Mouse (Mus musculus) heart, adult 8-10 months (tissue): ENCODE results near the gene Slc26a10. TPM values are rescaled to one million over a fixed set of nuclear protein-coding genes. Genes with fewer than 3 reads are reported as not detected.
"Not testable (repeated sequence)": the region's sequence is repeated elsewhere in the genome, so short reads cannot be mapped to it uniquely, and the experiment has no call there.

Source experiments
- DNase-seq: peaks from one replicate; pipeline ENCODE4 v3.0.0; 2022; ENCODE audit warnings: low spot score
- total RNA-seq, 4 experiments: library from RNA; stranded (reverse); gene quantifications; 2 replicates each; pipeline ENCODE4 v1.2.4; 2022

Gene Slc26a10
- total RNA-seq, 4 experiments from 2014 or later, result 13.0 to 24.6 (median 15.5) TPM

GRCm38 (mm10) chr10:127134394-127135035, 45.9 kb downstream of the Slc26a10 start:
- not testable (repeated sequence) for DNase-seq

GRCm38 (mm10) chr10:127132469-127132868, 48.0 kb downstream of the Slc26a10 start:
- no peak for DNase-seq

GRCm38 (mm10) chr10:127129431-127129830, 51.0 kb downstream of the Slc26a10 start:
- DNase-seq, result no peak

- no peak for DNase-seq
Observed at GRCm38 (mm10) chr10:127127711-127128279, 52.6 kb downstream of the Slc26a10 start.

- no peak for DNase-seq
Observed at GRCm38 (mm10) chr10:127126579-127126978, 53.9 kb downstream of the Slc26a10 start.

GRCm38 (mm10) chr10:127125210-127126001, 55.0 kb downstream of the Slc26a10 start:
- DNase-seq, result no peak

- DNase-seq, result peak; percentile 59
Observed at GRCm38 (mm10) chr10:127123436-127123805, 57.0 kb downstream of the Slc26a10 start.

- DNase-seq, result no peak
Observed at GRCm38 (mm10) chr10:127122784-127123435, 57.5 kb downstream of the Slc26a10 start.

- DNase-seq, result no peak
Observed at GRCm38 (mm10) chr10:127122018-127122417, 58.4 kb downstream of the Slc26a10 start.

Other genes starting within 250 kb of the Slc26a10 start
- 100 to 1,000 TPM in 2 of 4 experiments, 10 to 100 TPM in 2; 84.6 to 110 (median 95.0) TPM for gene Ctdsp2, start 201.9 kb downstream of the Slc26a10 start, total RNA-seq
- gene Avil, start 179.9 kb downstream of the Slc26a10 start, total RNA-seq, result under 1 TPM; 0.32 to 0.87 (median 0.42) TPM
- 10 to 100 TPM; 50.9 to 67.0 (median 55.9) TPM for gene Tsfm, start 149.8 kb downstream of the Slc26a10 start, total RNA-seq
- 1 to 10 TPM; 7.5 to 9.6 (median 9.2) TPM for gene Mettl1, start 139.2 kb downstream of the Slc26a10 start, total RNA-seq
- gene Eef1akmt3, start 139.1 kb downstream of the Slc26a10 start, total RNA-seq, result not detected
- under 1 TPM in 1 of 4 experiments, not detected in 3; 0.19 TPM for gene Cyp27b1, start 132.4 kb downstream of the Slc26a10 start, total RNA-seq
- 1 to 10 TPM; 2.4 to 4.1 (median 3.3) TPM for gene March9, start 120.5 kb downstream of the Slc26a10 start, total RNA-seq
- gene Cdk4, start 117.1 kb downstream of the Slc26a10 start, total RNA-seq, result 10 to 100 TPM; 74.9 to 90.0 (median 79.0) TPM
- gene Tspan31, start 110.4 kb downstream of the Slc26a10 start, total RNA-seq, result 10 to 100 TPM; 43.7 to 50.9 (median 48.6) TPM
- gene Agap2, start 105.4 kb downstream of the Slc26a10 start, total RNA-seq, result 1 to 10 TPM; 3.6 to 6.1 (median 4.8) TPM
- 10 to 100 TPM; 22.2 to 31.6 (median 24.1) TPM for gene Os9, start 59.5 kb downstream of the Slc26a10 start, total RNA-seq
- gene B4galnt1, start 15.4 kb downstream of the Slc26a10 start, total RNA-seq, result 1 to 10 TPM; 1.2 to 3.2 (median 1.5) TPM
- 10 to 100 TPM in 3 of 4 experiments, 1 to 10 TPM in 1; 8.1 to 13.4 (median 10.8) TPM for gene Arhgef25, start 9.4 kb upstream of the Slc26a10 start, total RNA-seq
- gene Dtx3, start 15.1 kb upstream of the Slc26a10 start, total RNA-seq, result 10 to 100 TPM; 18.1 to 29.6 (median 24.2) TPM
- 10 to 100 TPM; 32.4 to 38.3 (median 35.3) TPM for gene Pip4k2c, start 30.9 kb upstream of the Slc26a10 start, total RNA-seq
- gene Kif5a, start 82.7 kb upstream of the Slc26a10 start, total RNA-seq, result 1 to 10 TPM in 2 of 4 experiments, under 1 TPM in 2; 0.54 to 1.6 (median 1.2) TPM
- gene Dctn2, start 85.7 kb upstream of the Slc26a10 start, total RNA-seq, result 100 to 1,000 TPM; 143 to 151 (median 146) TPM
- gene Mbd6, start 108.4 kb upstream of the Slc26a10 start, total RNA-seq, result 10 to 100 TPM; 17.6 to 25.5 (median 19.5) TPM
- gene Mars, start 131.1 kb upstream of the Slc26a10 start, total RNA-seq, result 10 to 100 TPM; 42.1 to 48.8 (median 45.4) TPM
- gene Arhgap9, start 141.3 kb upstream of the Slc26a10 start, total RNA-seq, result 1 to 10 TPM; 1.5 to 3.2 (median 3.0) TPM
- gene Gli1, start 161.3 kb upstream of the Slc26a10 start, total RNA-seq, result 1 to 10 TPM; 1.1 to 1.7 (median 1.3) TPM
- not detected for gene Inhbe, start 173.8 kb upstream of the Slc26a10 start, total RNA-seq
- gene Inhbc, start 189.8 kb upstream of the Slc26a10 start, total RNA-seq, result not detected
- gene R3hdm2, start 199.7 kb upstream of the Slc26a10 start, total RNA-seq, result 100 to 1,000 TPM; 150 to 177 (median 168) TPM